Mouse (Mus musculus) testis, adult 2 months (tissue): ENCODE results near the gene Bicd2.

Source experiments
- CTCF ChIP-seq: fragments of 200-500 bp; IDR thresholded peaks from 2 replicates; pipeline ENCODE4 v1.5.1; 2012; ENCODE audit warnings: low read depth, mild to moderate bottlenecking, inconsistent platforms, low read length, moderate library complexity; ENCODE audit not compliant: control insufficient read depth, insufficient read depth, insufficient replicate concordance
- POLR2A ChIP-seq: fragments of 200-500 bp; IDR thresholded peaks from 2 replicates; pipeline ENCODE4 v1.6.1; 2012; ENCODE audit warnings: low read depth, mild to moderate bottlenecking, inconsistent platforms, low read length, moderate library complexity; ENCODE audit not compliant: control insufficient read depth

DNA sequence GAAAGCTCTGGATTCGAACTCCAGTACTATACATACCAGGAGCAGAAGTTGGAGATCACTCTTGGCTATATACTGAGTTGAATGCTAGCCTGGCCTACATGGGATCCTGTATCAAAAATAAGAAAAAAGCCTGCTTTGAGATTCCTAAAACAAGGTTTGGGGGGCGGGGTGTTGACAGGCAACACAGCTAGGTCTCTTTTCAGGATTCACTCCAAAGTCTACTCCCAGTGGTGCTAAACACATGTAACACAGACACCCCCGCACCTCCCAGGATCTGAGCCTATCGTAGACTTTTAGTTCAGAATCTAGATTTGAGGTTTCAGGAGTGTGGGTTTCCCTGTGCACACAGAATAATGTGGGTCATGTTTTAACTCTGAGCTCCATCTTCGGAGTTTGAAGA lies 18.6 kb upstream of the Bicd2 start:
- TF ChIP-seq CTCF (no peak), POLR2A (no peak)
